8 mouse cellular contexts compared by ENCODE assay signal in the genomic region with DNA sequence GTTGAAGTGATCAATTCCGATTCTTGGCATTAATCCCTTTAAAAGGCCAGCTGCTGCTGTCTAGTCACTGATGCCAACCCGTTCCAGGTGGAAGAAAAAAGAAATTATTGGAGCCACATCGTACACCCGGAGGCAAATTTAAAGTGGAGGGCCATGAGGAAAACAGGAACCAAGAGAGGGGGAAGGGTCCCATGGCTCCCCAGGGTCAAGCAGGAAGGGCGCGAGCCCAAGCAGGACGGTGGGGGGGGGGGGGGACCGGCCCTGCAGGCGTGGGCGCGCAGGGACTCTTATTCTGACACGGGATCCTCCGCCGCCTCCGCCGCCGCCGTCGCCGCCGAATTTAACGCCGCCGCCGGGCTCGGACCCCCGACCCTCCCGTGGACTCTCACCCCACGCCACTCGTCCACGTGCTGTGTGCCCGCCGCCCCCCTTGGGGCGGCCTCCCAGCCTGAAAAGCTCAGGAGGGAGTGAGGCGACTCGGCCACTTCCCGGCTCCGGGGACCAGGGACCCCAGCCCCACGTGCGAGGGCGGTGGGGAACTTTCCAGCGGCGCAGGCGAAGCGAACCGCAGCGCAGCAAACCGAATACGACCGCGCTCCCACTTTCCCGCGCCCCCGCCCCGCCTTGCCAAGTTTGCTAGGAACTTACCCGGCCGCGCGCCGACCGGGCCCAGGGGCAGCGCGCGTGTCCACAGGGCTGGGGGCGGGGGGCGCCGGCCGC. TPM values are rescaled to one million over a fixed set of nuclear protein-coding genes. Genes with fewer than 3 reads are reported as not detected.
DNase-seq lines count a peak whose midpoint lies in the region; ATAC-seq lines count a peak whose summit lies in the region.

No protein-coding gene starts in this region.

- H3K4me3 ChIP-seq in embryonic facial prominence, embryonic 10.5 days = peak overlapping the region; percentile 98
- H3K4me3 ChIP-seq in heart, embryonic 11.5 days (ENCODE audit: low read depth, low read length) = peak overlapping the region; percentile 94
- peak overlapping the region; percentile 79 for H3K4me3 ChIP-seq in kidney, embryonic 15.5 days (replicated peaks)
- H3K4me3 ChIP-seq in lung, embryonic 15.5 days = peak overlapping the region; percentile 91

- H3K4me1 ChIP-seq in embryonic facial prominence, embryonic 10.5 days = peaks cover 53% of the 10 kb centered on the region
- H3K4me1 ChIP-seq in heart, embryonic 11.5 days (ENCODE audit: control insufficient read depth, insufficient read depth, low read length) = peaks cover 34% of the 10 kb centered on the region
- peaks cover 48% of the 10 kb centered on the region for H3K4me1 ChIP-seq in kidney, embryonic 15.5 days
- H3K4me1 ChIP-seq in lung, embryonic 15.5 days = peaks cover 43% of the 10 kb centered on the region

- peak overlapping the region; percentile 74 for H3K4me2 ChIP-seq in heart, embryonic 11.5 days
- H3K4me2 ChIP-seq in kidney, embryonic 15.5 days = peak overlapping the region; percentile 90
- H3K4me2 ChIP-seq in lung, embryonic 15.5 days = peak overlapping the region; percentile 89

- WGBS in embryonic facial prominence, embryonic 10.5 days = under 1% methylated on average over 68 of the region's 68 CpGs
- under 1% methylated on average over 59 of the region's 68 CpGs for WGBS in heart, embryonic 11.5 days (ENCODE audit: insufficient replicate concordance)
- under 1% methylated on average over 54 of the region's 68 CpGs for WGBS in kidney, embryonic 15.5 days
- under 1% methylated on average over 56 of the region's 68 CpGs for WGBS in lung, embryonic 15.5 days

- peak; percentile 56 for DNase-seq in CD4-positive helper T cell, adult 2 months (ENCODE audit: low read depth, low spot score)
- peak; percentile 79 for DNase-seq in embryonic facial prominence, embryonic 10.5 days (ENCODE audit: low spot score)
- peak; percentile 53 for DNase-seq in ovary, postnatal 36 days (ENCODE audit: low spot score)

- no peaks in the 10 kb centered on the region for H3K9me3 ChIP-seq in embryonic facial prominence, embryonic 10.5 days
- no peaks in the 10 kb centered on the region for H3K9me3 ChIP-seq in heart, embryonic 11.5 days (replicated peaks; ENCODE audit: control insufficient read depth, low read length)
- no peaks in the 10 kb centered on the region for H3K9me3 ChIP-seq in kidney, embryonic 15.5 days (replicated peaks)
- no peaks in the 10 kb centered on the region for H3K9me3 ChIP-seq in lung, embryonic 15.5 days

- peak; percentile 17 for ATAC-seq in activated CD4-positive, CD25-positive, alpha-beta regulatory T cell, adult 4 months
- ATAC-seq in heart, embryonic 11.5 days (replicated peaks; ENCODE audit: insufficient number of reproducible peaks, low FRiP score, low TSS enrichment) = peak; percentile 24
- ATAC-seq in kidney, embryonic 15.5 days (replicated peaks; ENCODE audit: low FRiP score) = peak; percentile 38
- ATAC-seq in lung, embryonic 15.5 days (ENCODE audit: borderline replicate concordance, extremely low read depth, low FRiP score, low TSS enrichment) = peak; percentile 28
- ATAC-seq in erythroid progenitor cell, adult 5-6 weeks (replicated peaks; ENCODE audit: low FRiP score, poor library complexity, severe bottlenecking) = no peak

- H3K27ac ChIP-seq in embryonic facial prominence, embryonic 10.5 days (replicated peaks) = peak overlapping the region; percentile 96
- H3K27ac ChIP-seq in heart, embryonic 11.5 days (ENCODE audit: low read depth, low read length) = peak overlapping the region; percentile 88
- H3K27ac ChIP-seq in kidney, embryonic 15.5 days = peak overlapping the region; percentile 87
- peak overlapping the region; percentile 84 for H3K27ac ChIP-seq in lung, embryonic 15.5 days

- peak overlapping the region; percentile 95 for H3K9ac ChIP-seq in heart, embryonic 11.5 days (ENCODE audit: low read depth, low read length)
- peak overlapping the region; percentile 86 for H3K9ac ChIP-seq in kidney, embryonic 15.5 days
- peak overlapping the region; percentile 79 for H3K9ac ChIP-seq in lung, embryonic 15.5 days

- H3K27me3 ChIP-seq in embryonic facial prominence, embryonic 10.5 days (replicated peaks; ENCODE audit: low read depth, poor library complexity, severe bottlenecking) = 0 out of 2 replicates have a peak, but pooled peaks cover 3% of the 10 kb centered on the region
- no peaks in the 10 kb centered on the region for H3K27me3 ChIP-seq in heart, embryonic 11.5 days (ENCODE audit: control insufficient read depth, insufficient read depth, low read length)
- H3K27me3 ChIP-seq in kidney, embryonic 15.5 days = no peaks in the 10 kb centered on the region
- no peaks in the 10 kb centered on the region for H3K27me3 ChIP-seq in lung, embryonic 15.5 days

- H3K36me3 ChIP-seq in embryonic facial prominence, embryonic 10.5 days (replicated peaks) = no peaks in the 10 kb centered on the region
- H3K36me3 ChIP-seq in heart, embryonic 11.5 days (ENCODE audit: control insufficient read depth, insufficient read depth, low read length) = no peaks in the 10 kb centered on the region
- H3K36me3 ChIP-seq in kidney, embryonic 15.5 days = no peaks in the 10 kb centered on the region
- H3K36me3 ChIP-seq in lung, embryonic 15.5 days = no peaks in the 10 kb centered on the region

RNA-seq across cellular contexts. Expression of gene Gatad2a, which starts 22.6 kb away (rescaled TPM):
- polyA plus RNA-seq in activated CD4-positive, CD25-positive, alpha-beta regulatory T cell, adult 4 months (2017; shearing (Covaris generic)) = 10 to 100 TPM; 22.9 to 25.8 TPM
- polyA plus RNA-seq in embryonic facial prominence, embryonic 10.5 days (2016; fragmentation: Nextera tagmentation; extraction: Ambion mirVana) = 57.3 and 59.9 TPM in 2 replicates
- 52.9 and 59.0 TPM in 2 replicates for polyA plus RNA-seq in heart, embryonic 11.5 days (2014; fragmentation: Nextera tagmentation; extraction: Ambion mirVana)
- polyA plus RNA-seq in kidney, embryonic 15.5 days (2015; fragmentation: Nextera tagmentation; extraction: Ambion mirVana) = 40.0 and 42.2 TPM in 2 replicates
- 60.3 and 64.3 TPM in 2 replicates for polyA plus RNA-seq in lung, embryonic 15.5 days (2015; fragmentation: Nextera tagmentation; extraction: Ambion mirVana)
- total RNA-seq in erythroid progenitor cell, adult 5-6 weeks (2015; ENCODE audit: low replicate concordance) = 42.8 and 46.9 TPM in 2 replicates
- 47.5 and 48.0 TPM in 2 replicates for total RNA-seq in erythroid progenitor cell, adult 5-6 weeks (2017; ENCODE audit: low replicate concordance)
